Mouse (Mus musculus): ENCODE data around the gene Nxpe3. TPM values are rescaled to one million over a fixed set of nuclear protein-coding genes. Genes with fewer than 3 reads are reported as not detected.
"Not testable (repeated sequence)": the region's sequence is repeated elsewhere in the genome, so short reads cannot be mapped to it uniquely, and the experiment has no call there.

Nxpe3 gene
- total RNA-seq, 2 experiments from 2014 or later: 0.12 to 0.48 TPM

DNA sequence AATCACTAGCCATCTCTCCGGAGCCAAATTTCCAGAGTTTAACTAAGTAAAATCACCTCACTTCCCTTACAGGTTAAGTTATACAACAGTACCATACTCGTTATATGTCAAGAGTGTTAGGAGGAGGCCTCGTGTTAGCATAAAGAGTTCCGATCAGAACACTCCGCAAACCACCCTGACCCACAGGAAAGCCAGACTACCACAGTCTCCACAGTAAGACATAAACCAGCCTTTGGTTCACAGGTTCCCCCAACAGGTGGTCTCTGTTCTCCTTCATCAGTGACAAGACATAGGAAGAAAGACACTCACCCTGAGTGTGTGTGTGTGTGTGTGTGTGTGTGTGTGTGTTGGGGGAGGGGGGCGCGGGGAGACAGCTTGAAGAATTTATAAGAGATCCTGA, 3.7 kb downstream of the Nxpe3 start:
- intact Hi-C loops (cut with DNase I): no loop called here
- DNase-seq: no peak

- intact Hi-C loops (cut with DNase I): no loop called here
- no peak for DNase-seq
Measured at GRCm38 (mm10) chr16:55890346-55891136, 4.5 kb downstream of the Nxpe3 start.

DNA sequence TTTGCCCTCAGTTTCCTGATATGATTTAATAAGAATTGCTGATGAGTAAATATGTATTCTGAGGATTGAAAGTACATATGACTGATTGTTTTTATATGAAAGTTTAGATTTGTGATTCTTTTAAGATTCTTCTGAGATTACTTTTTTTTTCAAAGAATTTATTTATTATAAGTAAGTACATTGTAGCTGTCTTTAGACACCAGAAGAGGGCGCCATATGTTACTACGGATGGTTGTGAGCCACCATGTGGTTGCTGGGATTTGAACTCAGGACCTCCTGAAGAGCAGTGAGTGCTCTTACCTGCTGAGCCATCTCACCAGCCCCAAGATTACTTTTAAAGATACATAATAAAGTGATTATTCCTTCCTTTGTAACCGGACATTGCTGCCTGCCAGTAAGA, 5.6 kb downstream of the Nxpe3 start:
- intact Hi-C loops (cut with DNase I): no loop called here

GRCm38 (mm10) chr16:55888584-55888960, 6.5 kb downstream of the Nxpe3 start:
- no peak for DNase-seq
- intact Hi-C loops (cut with DNase I): no loop called here

More for the DNA sequence above, 5.6 kb downstream of the Nxpe3 start:
- no peak for DNase-seq

- intact Hi-C loops (cut with DNase I): no loop called here
- DNase-seq: no peak
Measured at GRCm38 (mm10) chr16:55887814-55888583, 7.1 kb downstream of the Nxpe3 start.

DNA sequence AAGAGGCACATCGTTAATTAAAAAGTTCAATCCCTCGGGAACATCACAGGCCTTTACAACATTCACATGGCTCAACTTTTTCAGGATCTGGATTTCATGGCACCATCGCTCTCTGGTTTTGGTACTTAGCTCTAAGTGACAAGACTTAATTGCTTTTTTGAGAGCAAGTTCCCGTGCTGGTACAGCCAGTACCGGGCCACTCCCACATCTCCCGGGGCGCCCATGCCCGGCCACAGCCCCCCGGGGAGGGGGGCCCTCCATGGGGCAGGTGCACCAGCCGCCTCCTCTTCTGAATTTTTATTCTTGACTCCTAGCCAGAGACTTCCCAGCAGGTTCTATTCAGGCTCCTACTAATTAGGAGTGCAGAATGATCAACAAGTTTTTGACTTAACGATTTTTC, 10.8 kb downstream of the Nxpe3 start:
- intact Hi-C loops (cut with DNase I): no loop called here
- DNase-seq: no peak

DNA sequence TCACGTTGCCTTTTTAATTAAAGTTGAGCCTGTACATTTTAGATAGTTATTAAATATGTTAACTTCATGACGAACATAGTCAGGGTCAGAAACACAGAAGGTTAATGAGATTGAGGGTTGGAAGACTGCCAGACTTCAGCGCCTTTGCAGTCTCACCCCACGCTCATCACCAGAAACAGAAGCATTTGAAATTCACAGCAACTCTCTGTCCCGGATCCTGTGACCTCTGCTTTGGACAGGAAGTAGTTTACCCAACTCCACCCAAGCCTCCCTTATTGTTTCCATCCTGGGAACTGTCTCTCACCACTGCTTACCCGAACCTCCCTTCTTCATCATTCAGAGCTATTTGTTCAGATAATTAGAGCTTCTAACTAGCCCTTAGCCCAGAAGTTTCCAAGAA, 19.1 kb downstream of the Nxpe3 start:
- intact Hi-C loops (cut with DNase I): no loop called here
- DNase-seq: no peak

DNA sequence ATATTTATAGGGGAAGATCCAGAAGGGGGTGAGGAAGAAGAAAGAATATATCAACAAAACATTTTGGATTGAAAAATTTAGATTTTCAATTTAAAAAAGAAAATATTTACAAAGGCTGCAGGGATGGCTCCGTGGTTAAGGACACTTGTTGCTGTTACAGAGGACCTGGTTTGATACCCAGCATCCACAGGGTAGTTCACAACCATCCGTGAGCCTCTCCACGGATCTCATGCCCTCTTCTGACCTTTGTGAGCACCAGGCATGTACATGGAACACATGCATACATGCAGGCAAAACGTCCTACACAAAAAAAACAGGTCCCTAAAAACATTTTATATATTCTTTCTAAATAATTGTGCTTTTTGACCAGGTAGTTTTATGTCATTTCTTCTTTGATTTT, 31.3 kb downstream of the Nxpe3 start:
- intact Hi-C loops (cut with DNase I): no loop called here
- DNase-seq: no peak

DNA sequence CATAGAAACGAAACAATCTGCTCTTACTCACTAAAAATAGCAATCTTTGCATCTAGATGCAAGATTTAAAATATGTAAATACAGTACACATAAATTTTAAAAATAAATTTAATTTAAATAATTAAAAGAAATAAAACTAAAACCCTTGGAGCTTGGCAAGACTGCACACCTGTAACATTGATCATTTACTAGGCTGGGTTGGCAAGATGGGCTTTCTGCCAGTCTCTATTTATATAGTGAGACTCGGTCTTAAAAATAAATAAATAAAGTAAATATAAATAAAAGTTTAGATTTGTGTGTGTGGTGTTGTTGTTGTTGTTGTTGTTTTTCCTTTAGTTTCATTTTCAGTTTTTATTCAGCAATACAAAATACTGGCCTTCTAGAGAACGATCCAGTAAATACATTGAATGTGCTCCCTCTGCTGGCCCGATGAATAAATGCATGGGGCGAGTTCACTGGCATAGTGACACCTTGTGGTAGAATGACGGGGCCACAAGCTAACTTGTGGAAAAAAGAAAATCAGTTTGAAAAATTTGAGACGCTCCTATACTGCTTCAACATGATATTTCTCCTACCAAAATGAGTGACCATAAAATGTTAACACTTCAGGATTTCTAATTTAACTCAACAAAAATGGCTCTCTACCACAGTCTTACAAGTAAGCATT, 31.8 kb downstream of the Nxpe3 start:
- intact Hi-C loops (cut with DNase I): no loop called here
- peak; percentile 35 to 53 for DNase-seq

DNA sequence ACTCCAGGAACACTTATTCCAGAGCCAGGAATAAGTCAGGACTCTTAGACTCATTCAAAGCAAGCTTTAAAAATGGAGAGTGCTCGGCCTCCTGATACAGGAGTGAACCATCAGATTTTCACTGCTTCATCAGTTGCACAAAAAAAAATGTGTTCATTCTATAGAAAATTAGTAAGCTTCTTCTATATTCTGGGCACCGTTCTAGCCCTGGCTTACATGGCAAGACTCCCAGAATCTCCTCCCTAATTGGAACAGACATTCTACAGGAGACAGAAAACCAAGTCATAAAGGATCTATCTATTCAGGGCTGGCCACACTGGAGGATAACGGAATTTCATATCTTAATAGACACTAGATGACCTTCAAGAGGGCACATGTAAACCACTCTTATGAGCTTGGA, 34.0 kb downstream of the Nxpe3 start:
- DNase-seq: no peak
- intact Hi-C loops (cut with DNase I): no loop called here

GRCm38 (mm10) chr16:55859421-55859820, 35.7 kb downstream of the Nxpe3 start:
- DNase-seq; intact Hi-C loops (cut with DNase I): not testable (repeated sequence)

DNA sequence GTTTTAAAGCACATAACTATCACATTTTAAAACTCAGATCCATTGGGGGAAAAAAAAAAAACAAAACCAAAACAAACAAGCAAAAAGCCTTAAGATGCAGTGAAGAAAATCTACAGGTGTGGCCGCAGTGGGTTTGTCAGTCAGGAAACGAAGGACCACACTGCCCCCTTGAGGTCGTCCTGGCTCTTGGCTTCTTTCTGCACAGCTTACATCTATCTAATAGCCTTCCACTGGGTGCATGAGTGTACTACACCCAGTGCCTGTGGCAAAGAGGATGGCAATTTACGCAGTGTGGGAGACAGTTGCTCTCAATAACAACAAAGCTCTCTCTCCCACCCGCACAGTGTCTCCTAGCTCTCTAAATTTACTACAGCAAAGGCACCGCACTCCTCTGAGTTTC, 36.6 kb downstream of the Nxpe3 start:
- peak; percentile 38 to 45 for DNase-seq
- intact Hi-C loops (cut with DNase I): no loop called here

DNA sequence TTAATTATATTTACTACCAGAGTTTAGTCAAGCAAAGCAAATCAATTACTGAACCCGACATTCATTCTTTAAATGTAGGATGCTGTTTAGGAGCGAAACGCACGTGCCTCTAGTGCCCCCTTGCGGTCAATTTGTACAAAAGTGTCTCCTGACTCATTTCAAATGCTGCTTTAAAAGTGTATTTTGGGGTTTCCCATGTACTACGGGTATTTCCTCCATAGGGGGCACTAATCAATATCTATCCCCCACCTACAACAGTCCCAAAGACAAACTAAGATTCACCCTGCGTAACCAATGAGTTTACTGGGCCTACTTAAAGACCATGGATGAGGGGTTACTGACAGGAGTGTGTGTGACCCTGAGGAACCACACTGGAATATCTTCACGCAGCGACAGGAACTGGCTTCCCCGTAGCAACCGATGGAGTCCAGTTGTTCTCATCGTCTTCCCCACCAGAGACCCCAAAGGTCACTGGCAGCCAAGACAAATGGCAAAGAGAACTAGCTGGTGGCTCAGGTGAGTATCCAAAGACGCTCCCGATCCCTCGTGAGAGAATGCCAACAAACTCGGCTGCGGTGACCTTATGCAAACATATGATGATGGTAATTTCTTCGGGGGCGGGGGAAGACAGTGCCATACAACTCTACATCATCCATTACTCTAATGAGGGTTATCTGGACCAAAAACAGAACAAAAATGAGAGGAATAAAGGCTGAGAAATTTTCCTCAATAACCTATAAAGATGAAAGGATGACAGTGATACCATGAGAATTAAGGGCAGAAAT, 42.0 kb downstream of the Nxpe3 start:
- DNase-seq: peak; percentile 45 to 66
- intact Hi-C loops (cut with DNase I): loop anchor here (2.0 kb wide), 1 partner anchor 372 kb away; no protein-coding TSS in a partner anchor

DNA sequence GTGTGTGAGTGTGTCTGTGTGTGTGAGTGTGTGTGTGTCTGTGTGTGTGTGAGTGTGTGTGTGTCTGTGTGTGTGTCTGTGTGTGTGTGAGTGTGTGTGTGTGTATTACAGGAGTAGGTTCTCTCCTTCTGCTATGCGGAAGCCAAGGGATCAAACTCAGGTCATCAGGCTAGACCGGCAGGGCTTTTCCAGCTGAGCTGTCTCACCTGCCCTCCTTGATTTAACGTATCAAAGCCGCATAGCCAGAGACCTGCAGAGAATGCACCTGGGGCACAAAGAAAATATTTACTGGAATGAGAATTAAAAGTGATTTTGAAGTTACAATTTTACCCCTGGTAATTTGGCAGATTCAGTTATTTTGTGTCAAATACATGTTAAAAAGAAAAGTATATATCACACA, 42.6 kb downstream of the Nxpe3 start:
- intact Hi-C loops (cut with DNase I): loop anchor here (2.0 kb wide), 1 partner anchor 372 kb away; no protein-coding TSS in a partner anchor
- DNase-seq: no peak

- no peak for DNase-seq
- intact Hi-C loops (cut with DNase I): no loop called here
Measured at GRCm38 (mm10) chr16:55850485-55850884, 44.6 kb downstream of the Nxpe3 start.

DNA sequence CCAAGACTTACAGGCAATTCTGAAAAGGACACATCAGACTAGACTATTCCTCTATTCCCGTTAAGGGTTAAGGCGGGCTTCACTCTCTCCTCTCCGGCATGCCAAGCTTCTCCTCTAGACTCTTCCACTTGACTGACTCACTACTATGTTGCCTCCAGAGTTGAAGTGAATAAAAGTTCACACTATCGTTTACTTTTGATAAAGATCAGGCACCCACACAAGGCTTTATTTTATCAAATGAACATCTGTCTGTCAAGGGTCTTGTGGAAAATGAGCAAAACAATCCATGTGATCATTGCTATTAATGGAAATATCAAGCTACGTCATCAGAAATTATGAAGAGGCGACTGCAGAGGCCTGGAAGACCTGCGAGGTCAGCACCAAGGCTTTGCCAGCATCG, 47.4 kb downstream of the Nxpe3 start:
- intact Hi-C loops (cut with DNase I): no loop called here
- no peak for DNase-seq

- DNase-seq: no peak
- intact Hi-C loops (cut with DNase I): no loop called here
Measured at GRCm38 (mm10) chr16:55844847-55845246, 50.2 kb downstream of the Nxpe3 start.

DNA sequence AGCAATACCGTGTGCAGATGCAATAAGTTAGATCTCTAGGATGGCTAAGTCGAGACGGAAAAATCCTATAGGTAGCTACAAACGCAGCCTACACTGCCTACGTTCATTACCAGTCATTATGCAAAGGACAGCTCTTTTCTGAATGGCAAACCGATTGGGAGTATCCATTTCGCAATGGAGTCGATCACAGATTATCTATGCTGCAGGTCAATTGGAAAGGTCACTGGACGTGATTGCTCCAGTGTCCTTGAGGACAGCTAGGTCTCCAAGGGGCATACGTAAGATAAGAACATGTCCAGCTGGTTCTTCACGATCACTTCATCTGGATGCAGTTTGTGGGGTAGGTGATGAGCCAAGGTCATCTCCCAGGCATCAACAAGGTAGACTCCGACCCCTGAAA, 51.2 kb downstream of the Nxpe3 start:
- intact Hi-C loops (cut with DNase I): no loop called here
- DNase-seq: no peak

- no peak for DNase-seq
- intact Hi-C loops (cut with DNase I): no loop called here
Measured at GRCm38 (mm10) chr16:55843134-55843533, 52.0 kb downstream of the Nxpe3 start.

GRCm38 (mm10) chr16:55841506-55841905, 53.6 kb downstream of the Nxpe3 start:
- no peak for DNase-seq
- intact Hi-C loops (cut with DNase I): no loop called here
